Mouse (Mus musculus): ENCODE results near the gene Sox30.

Sox30 gene

GRCm38 (mm10) chr11:45979946-45980892 lies at the start of gene Sox30:
Gene Sox30 (plus strand): TSS chr11:45980310.
- peak; percentile 73 for DNase-seq

- no peak for DNase-seq
These were observed 47.3 kb upstream of the Sox30 start for GRCm38 (mm10) chr11:45932771-45933170.

- DNase-seq: no peak
These were observed 42.6 kb upstream of the Sox30 start for GRCm38 (mm10) chr11:45937478-45937877.

- DNase-seq: no peak
These were observed 41.2 kb upstream of the Sox30 start for GRCm38 (mm10) chr11:45938917-45939316.

- DNase-seq: no peak
These were observed 37.8 kb upstream of the Sox30 start for GRCm38 (mm10) chr11:45942281-45942680.

- no peak for DNase-seq
These were observed 36.9 kb upstream of the Sox30 start for GRCm38 (mm10) chr11:45943108-45943705.

- DNase-seq: peak; percentile 38
These were observed 36.0 kb upstream of the Sox30 start for GRCm38 (mm10) chr11:45943891-45944642.

GRCm38 (mm10) chr11:45944643-45945156 lies 35.4 kb upstream of the Sox30 start, which contains the start of gene Lsm11:
Gene Lsm11 (minus strand): TSS chr11:45944935.
- peak; percentile 98 for DNase-seq

GRCm38 (mm10) chr11:45946796-45947195 lies 33.3 kb upstream of the Sox30 start:
- DNase-seq: no peak

GRCm38 (mm10) chr11:45947491-45947890 lies 32.6 kb upstream of the Sox30 start:
- DNase-seq: no peak

GRCm38 (mm10) chr11:45955127-45955627 lies 24.9 kb upstream of the Sox30 start, which contains the start of gene Thg1l:
Gene Thg1l (minus strand): TSS chr11:45955494.
- DNase-seq: peak; percentile 94

GRCm38 (mm10) chr11:45959598-45959997 lies 20.5 kb upstream of the Sox30 start:
- peak; percentile 65 for DNase-seq

- DNase-seq: no peak
These were observed 20.1 kb upstream of the Sox30 start for GRCm38 (mm10) chr11:45960003-45960402.

GRCm38 (mm10) chr11:45966896-45967295 lies 13.2 kb upstream of the Sox30 start:
- no peak for DNase-seq

- DNase-seq: no peak
These were observed 11.6 kb upstream of the Sox30 start for GRCm38 (mm10) chr11:45968466-45968865.

GRCm38 (mm10) chr11:45973635-45974034 lies 6.5 kb upstream of the Sox30 start:
- DNase-seq: no peak

- no peak for DNase-seq
These were observed 5.6 kb upstream of the Sox30 start for GRCm38 (mm10) chr11:45974466-45974865.

GRCm38 (mm10) chr11:45976061-45976460 lies 4.0 kb upstream of the Sox30 start:
- no peak for DNase-seq

GRCm38 (mm10) chr11:45980893-45981253 lies 763 bp downstream of the Sox30 start:
- no peak for DNase-seq

GRCm38 (mm10) chr11:45991604-45992003 lies 11.5 kb downstream of the Sox30 start:
- DNase-seq: peak; percentile 62

- no peak for DNase-seq
These were observed 12.0 kb downstream of the Sox30 start for GRCm38 (mm10) chr11:45992087-45992486.

- peak; percentile 89 for DNase-seq
These were observed 36.0 kb downstream of the Sox30 start for GRCm38 (mm10) chr11:46016061-46016460.

GRCm38 (mm10) chr11:46020246-46020645 lies 40.1 kb downstream of the Sox30 start:
- no peak for DNase-seq

All from kidney, postnatal 10 days (tissue).